Mouse (Mus musculus): Measurements from ENCODE around the gene Etl4.

DNA sequence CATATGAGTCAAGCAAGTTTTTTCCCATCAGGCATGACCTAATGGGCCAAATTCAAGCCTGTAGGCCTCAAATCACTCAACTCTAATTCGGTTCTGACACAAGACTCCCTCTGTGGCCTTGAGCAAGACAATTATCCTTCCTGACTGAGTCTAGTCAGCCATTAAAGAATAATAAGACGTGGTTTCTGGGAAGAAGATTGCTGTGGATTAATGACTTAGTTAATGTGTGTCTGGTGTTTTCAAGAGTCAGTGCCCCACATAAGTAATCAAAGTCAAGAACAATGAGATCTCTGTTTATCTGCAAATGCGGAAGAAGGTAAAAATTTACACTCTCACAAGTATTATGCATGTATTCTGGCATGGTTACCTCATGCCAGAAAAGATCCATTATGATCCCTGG, 437.3 kb downstream of the Etl4 start:
- TF ChIP-seq CTCF (IDR thresholded peaks at IDR 0.05; ENCODE audit: extremely low read depth, insufficient read length, insufficient replicate concordance, low read depth, low read length) (no peak), POLR2A (IDR thresholded peaks at IDR 0.05; ENCODE audit: low read depth, low read length) (no peak)

Data from small intestine, adult 2 months (tissue).